Mouse (Mus musculus): ENCODE data around the gene Mrpl28. TPM values are rescaled to one million over a fixed set of nuclear protein-coding genes. Genes with fewer than 3 reads are reported as not detected.
A peak's percentile ranks its signal among the peaks of the same experiment; 100 is the strongest.

Mrpl28 gene
- total and polyA plus RNA-seq, 2 experiments from 2014 or later: 138 to 189 TPM

GRCm38 (mm10) chr17:26124560-26124959 lies 1.3 kb downstream of the Mrpl28 start:
- DNase-seq (ENCODE audit: low spot score) (no peak), ATAC-seq (no peak)
- 81% methylated on average over 7 of the region's 7 CpGs for WGBS
- H3K4me3 ChIP-seq (ENCODE audit: low read length): peak overlapping the region; percentile 78
- H3K36me3 ChIP-seq (ENCODE audit: insufficient read depth, low read length): peaks cover 20% of the 10 kb centered on the region; the same call in 1 of the 2 replicates
- peaks cover 7% of the 10 kb centered on the region for H3K4me1 ChIP-seq (ENCODE audit: insufficient read depth, low read length)
- peak overlapping the region; percentile 77 for H3K4me2 ChIP-seq (ENCODE audit: low read depth, low read length)
- H3K27me3 ChIP-seq (ENCODE audit: insufficient read depth, low read length): no peaks in the 10 kb centered on the region
- H3K27ac ChIP-seq: no peak overlapping the region
- H3K9me3 ChIP-seq (ENCODE audit: low read length): no peaks in the 10 kb centered on the region
- no peak for TF ChIP-seq CTCF (IDR thresholded peaks at IDR 0.05; ENCODE audit: low read depth)
- H3K9ac ChIP-seq (replicated peaks; ENCODE audit: low read length): peak overlapping the region; percentile 65; the same call in 1 of the 2 replicates

- Histone ChIP-seq H3K27ac (no peak overlapping the region), H3K4me2 (ENCODE audit: low read depth, low read length) (no peak overlapping the region), H3K4me3 (ENCODE audit: low read length) (no peak overlapping the region), H3K36me3 (ENCODE audit: insufficient read depth, low read length) (peaks cover 26% of the 10 kb centered on the region; the same call in 1 of the 2 replicates), H3K9me3 (ENCODE audit: low read length) (no peaks in the 10 kb centered on the region), H3K27me3 (ENCODE audit: insufficient read depth, low read length) (no peaks in the 10 kb centered on the region), H3K4me1 (ENCODE audit: insufficient read depth, low read length) (peaks cover 7% of the 10 kb centered on the region), H3K9ac (replicated peaks; ENCODE audit: low read length) (no peak overlapping the region)
- 89% methylated on average over 10 of the region's 10 CpGs for WGBS
- TF ChIP-seq CTCF (IDR thresholded peaks at IDR 0.05; ENCODE audit: low read depth): no peak
- ATAC-seq (no peak), DNase-seq (ENCODE audit: low spot score) (no peak)
Observed at GRCm38 (mm10) chr17:26125226-26125625, 1.9 kb downstream of the Mrpl28 start.

GRCm38 (mm10) chr17:26131062-26131732 lies 7.9 kb downstream of the Mrpl28 start:
- Histone ChIP-seq H3K4me1 (ENCODE audit: insufficient read depth, low read length) (no peaks in the 10 kb centered on the region), H3K4me3 (ENCODE audit: low read length) (peak overlapping the region; percentile 3; the same call in 1 of the 2 replicates), H3K36me3 (ENCODE audit: insufficient read depth, low read length) (peaks cover 19% of the 10 kb centered on the region; the same call in 1 of the 2 replicates), H3K9me3 (ENCODE audit: low read length) (no peaks in the 10 kb centered on the region), H3K9ac (replicated peaks; ENCODE audit: low read length) (no peak overlapping the region), H3K27me3 (ENCODE audit: insufficient read depth, low read length) (no peaks in the 10 kb centered on the region), H3K4me2 (ENCODE audit: low read depth, low read length) (peak overlapping the region; percentile 13; the same call in 1 of the 2 replicates), H3K27ac (no peak overlapping the region; the same call in 1 of the 2 replicates)
- DNase-seq (ENCODE audit: low spot score): peak; percentile 32
- TF ChIP-seq CTCF (IDR thresholded peaks at IDR 0.05; ENCODE audit: low read depth): no peak
- ATAC-seq: peak; percentile 61; the same call in 1 of the 2 replicates
- 63% methylated on average over 18 of the region's 18 CpGs for WGBS

GRCm38 (mm10) chr17:26131856-26132853 lies 8.9 kb downstream of the Mrpl28 start:
- Histone ChIP-seq H3K4me3 (ENCODE audit: low read length) (peak overlapping the region; percentile 3; the same call in 1 of the 2 replicates), H3K36me3 (ENCODE audit: insufficient read depth, low read length) (peaks cover 10% of the 10 kb centered on the region; the same call in 1 of the 2 replicates), H3K27ac (no peak overlapping the region), H3K4me2 (ENCODE audit: low read depth, low read length) (peak overlapping the region; percentile 13; the same call in 1 of the 2 replicates), H3K27me3 (ENCODE audit: insufficient read depth, low read length) (no peaks in the 10 kb centered on the region), H3K4me1 (ENCODE audit: insufficient read depth, low read length) (no peaks in the 10 kb centered on the region), H3K9ac (replicated peaks; ENCODE audit: low read length) (no peak overlapping the region), H3K9me3 (ENCODE audit: low read length) (no peaks in the 10 kb centered on the region)
- 75% methylated on average over 18 of the region's 18 CpGs for WGBS
- ATAC-seq (0 out of 2 replicates have a peak, but pooled peaks have one; percentile 31), DNase-seq (ENCODE audit: low spot score) (peak; percentile 15)
- no peak for TF ChIP-seq CTCF (IDR thresholded peaks at IDR 0.05; ENCODE audit: low read depth)

- 92% methylated on average over 11 of the region's 11 CpGs for WGBS
- Histone ChIP-seq H3K9ac (replicated peaks; ENCODE audit: low read length) (no peak overlapping the region), H3K4me2 (ENCODE audit: low read depth, low read length) (no peak overlapping the region), H3K36me3 (ENCODE audit: insufficient read depth, low read length) (no peaks in the 10 kb centered on the region), H3K27me3 (ENCODE audit: insufficient read depth, low read length) (no peaks in the 10 kb centered on the region), H3K4me1 (ENCODE audit: insufficient read depth, low read length) (peaks cover 8% of the 10 kb centered on the region), H3K27ac (no peak overlapping the region), H3K9me3 (ENCODE audit: low read length) (no peaks in the 10 kb centered on the region), H3K4me3 (ENCODE audit: low read length) (no peak overlapping the region)
- no peak for TF ChIP-seq CTCF (IDR thresholded peaks at IDR 0.05; ENCODE audit: low read depth)
- DNase-seq (ENCODE audit: low spot score): no peak
- ATAC-seq: no peak
Observed at GRCm38 (mm10) chr17:26137106-26137750, 13.9 kb downstream of the Mrpl28 start.

GRCm38 (mm10) chr17:26137751-26138130 lies 14.4 kb downstream of the Mrpl28 start:
- 82% methylated on average over 2 of the region's 2 CpGs for WGBS

More at GRCm38 (mm10) chr17:26137751-26138130, 14.4 kb downstream of the Mrpl28 start:
- Histone ChIP-seq H3K27me3 (ENCODE audit: insufficient read depth, low read length) (no peaks in the 10 kb centered on the region), H3K4me3 (ENCODE audit: low read length) (peak overlapping the region; percentile 94), H3K9me3 (ENCODE audit: low read length) (no peaks in the 10 kb centered on the region), H3K9ac (replicated peaks; ENCODE audit: low read length) (peak overlapping the region; percentile 96; the same call in 1 of the 2 replicates), H3K4me2 (ENCODE audit: low read depth, low read length) (peak overlapping the region; percentile 68), H3K36me3 (ENCODE audit: insufficient read depth, low read length) (peaks cover 1% of the 10 kb centered on the region; the same call in 1 of the 2 replicates), H3K27ac (peak overlapping the region; percentile 96), H3K4me1 (ENCODE audit: insufficient read depth, low read length) (peaks cover 8% of the 10 kb centered on the region)
- no peak for TF ChIP-seq CTCF (IDR thresholded peaks at IDR 0.05; ENCODE audit: low read depth)
- DNase-seq (ENCODE audit: low spot score) (no peak), ATAC-seq (no peak)
